Mouse (Mus musculus) gastrocnemius, postnatal 10 days (tissue): ENCODE data around the gene Tmem268. TPM values are rescaled to one million over a fixed set of nuclear protein-coding genes. Genes with fewer than 3 reads are reported as not detected.

Experiments used
- DNase-seq: peaks from one replicate; pipeline ENCODE4 v3.0.0; 2021; ENCODE audit warnings: mixed read lengths
- long read RNA-seq, 2 experiments: library from polyadenylated mRNA; stranded (forward); transcript quantifications; one replicate each; pipeline ENCODE4 v2.0.0; 2021
- total RNA-seq, 2 experiments: library from RNA; stranded (reverse); gene quantifications; 2 replicates each; pipeline ENCODE4 v1.2.3; 2021

Gene Tmem268
- total RNA-seq, result 1 to 10 TPM; 7.9 to 8.8 TPM
- long read RNA-seq, experiment 1, transcript Tmem268-201 (10 exons, 3,765 nt), result major isoform, 15 of 33 reads
- long read RNA-seq, experiment 1, partial matches to known transcripts, result 3 of 33 reads
- long read RNA-seq, experiment 1, other reads (novel, unspliced or antisense), result 15 of 33 reads
- long read RNA-seq, experiment 2, transcript Tmem268-201 (10 exons, 3,765 nt), result major isoform, 9 of 20 reads
- long read RNA-seq, experiment 2, partial matches to known transcripts, result 0 of 20 reads
- long read RNA-seq, experiment 2, other reads (novel, unspliced or antisense), result 11 of 20 reads

DNA sequence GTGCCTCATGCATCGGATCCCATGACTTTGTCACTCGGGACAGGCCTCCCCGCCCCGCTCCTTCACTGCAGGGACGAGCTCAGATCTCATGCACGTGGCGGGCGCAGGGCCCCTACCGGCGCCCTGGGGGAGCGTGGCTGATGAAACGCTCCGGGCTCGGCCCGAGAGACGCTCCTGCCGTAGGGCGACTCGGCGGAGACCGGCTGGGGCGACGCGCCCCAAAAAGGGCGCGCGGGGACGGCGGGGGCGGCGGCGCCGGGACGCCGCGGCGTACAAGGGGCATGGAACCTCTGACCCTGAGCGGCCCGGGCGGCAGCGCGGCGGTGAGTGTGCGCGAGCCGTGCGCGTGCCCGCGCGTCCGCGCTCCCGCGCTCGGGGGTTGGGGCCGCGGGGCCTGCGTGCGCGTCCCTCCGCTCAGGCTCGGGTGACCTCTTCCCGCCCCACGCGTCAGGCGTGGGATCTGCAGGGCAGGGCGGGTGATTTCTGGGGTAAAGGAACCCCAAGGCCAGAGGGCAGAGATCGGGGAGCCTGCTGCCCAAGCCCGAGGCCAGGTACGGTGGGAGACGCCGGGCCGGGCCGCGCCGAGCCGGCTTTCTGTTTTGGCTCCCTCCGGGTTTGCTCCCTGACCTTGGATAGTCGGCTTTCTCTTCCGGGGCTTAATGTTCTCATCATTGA is at the start of gene Tmem268:
Tmem268 (plus strand) TSS at position 375 of the 675 bp plus-strand sequence.
- peak; percentile 81 for DNase-seq

DNA sequence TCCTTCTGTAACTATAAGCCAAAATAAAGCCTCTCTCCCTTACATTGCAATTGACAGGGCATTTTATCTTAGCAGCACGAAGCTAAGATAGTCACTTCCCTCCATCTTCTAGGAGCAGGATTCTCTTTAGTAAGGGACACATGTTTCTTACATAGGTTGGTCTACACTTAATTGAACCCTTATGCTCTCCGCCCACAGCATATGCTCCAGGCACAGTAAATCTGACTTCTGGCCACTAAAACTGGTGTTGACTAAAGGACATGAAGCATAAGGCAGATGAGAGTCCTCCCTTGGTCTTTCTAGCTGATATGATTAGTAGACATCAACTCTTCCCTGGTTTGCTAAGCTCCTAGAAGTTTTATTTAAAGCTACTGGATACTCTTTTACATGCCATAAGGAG is 45.7 kb upstream of the Tmem268 start:
- DNase-seq, result no peak

DNA sequence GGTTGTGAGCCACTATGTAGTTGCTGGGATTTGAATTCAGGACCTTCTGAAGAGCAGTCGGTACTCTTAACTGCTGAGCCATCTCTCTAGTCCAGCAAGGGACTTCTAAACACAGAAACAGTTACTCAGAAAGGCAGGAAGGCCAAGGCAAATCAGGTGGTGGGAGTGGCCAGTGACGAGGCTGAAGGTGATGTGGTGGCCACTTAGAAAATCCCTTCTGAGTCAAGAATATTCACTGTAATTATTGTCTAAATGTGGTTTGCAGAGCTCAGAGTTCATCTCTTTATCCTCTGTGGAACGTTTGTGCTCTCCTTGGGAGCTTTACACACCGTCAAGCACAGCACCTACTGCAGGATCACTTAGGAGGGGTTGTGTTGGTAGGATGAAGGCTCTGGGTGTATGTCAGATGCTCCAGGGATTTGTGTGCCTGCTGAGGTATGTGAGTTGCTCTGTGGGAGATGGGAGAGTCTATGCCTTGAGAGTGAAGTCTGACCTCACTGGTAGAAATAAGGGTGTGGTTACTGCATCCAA is 44.1 kb upstream of the Tmem268 start:
- DNase-seq, result no peak

DNA sequence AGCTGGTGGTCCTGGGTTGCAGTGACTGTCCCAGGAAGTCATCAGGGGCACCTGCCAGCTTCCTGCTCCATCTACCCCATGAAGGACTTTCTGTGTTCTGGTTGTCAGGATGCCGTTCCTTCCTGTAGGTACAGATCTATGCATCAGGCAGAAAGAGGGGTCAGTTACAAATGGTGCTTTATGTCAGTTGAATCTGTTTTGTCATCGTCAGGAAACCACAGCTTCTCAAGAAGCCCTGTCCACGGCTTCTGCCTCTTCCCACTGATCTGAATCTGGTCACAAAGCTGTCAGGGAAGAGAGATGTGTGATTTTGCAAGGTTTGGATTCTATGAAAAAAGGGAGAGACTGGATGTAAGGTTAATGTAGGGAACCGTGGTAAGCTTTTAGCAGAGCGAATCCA is 43.6 kb upstream of the Tmem268 start:
- DNase-seq, result no peak

DNA sequence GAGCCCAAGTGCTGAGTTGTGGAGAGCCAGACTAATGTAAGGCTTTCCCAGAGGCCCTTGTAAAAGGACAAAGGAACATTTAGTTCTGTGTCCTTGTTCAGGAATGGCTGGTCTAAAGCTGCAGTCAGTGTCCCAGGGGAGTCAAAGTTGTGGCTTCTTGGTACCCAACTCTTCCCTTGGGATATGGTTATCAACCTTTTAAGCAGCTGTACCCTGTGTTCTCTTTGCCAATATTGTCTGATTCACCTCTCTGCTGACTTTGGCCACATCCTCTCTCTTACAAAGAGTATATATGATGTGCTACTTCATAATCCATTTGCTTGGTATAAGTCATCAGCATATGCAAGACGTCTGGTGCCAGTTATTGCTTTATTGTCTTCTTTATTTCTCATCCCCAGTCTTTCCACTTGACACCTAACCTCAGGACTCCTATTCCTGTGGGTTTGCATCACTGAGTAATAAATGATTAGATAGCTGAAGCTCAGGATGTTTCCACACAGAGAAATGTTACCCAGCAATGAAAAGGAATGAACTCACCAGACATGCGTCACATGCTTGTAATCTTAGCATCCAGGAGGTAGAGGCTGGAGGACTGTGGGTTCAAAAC is 36.7 kb upstream of the Tmem268 start:
- no peak for DNase-seq

DNA sequence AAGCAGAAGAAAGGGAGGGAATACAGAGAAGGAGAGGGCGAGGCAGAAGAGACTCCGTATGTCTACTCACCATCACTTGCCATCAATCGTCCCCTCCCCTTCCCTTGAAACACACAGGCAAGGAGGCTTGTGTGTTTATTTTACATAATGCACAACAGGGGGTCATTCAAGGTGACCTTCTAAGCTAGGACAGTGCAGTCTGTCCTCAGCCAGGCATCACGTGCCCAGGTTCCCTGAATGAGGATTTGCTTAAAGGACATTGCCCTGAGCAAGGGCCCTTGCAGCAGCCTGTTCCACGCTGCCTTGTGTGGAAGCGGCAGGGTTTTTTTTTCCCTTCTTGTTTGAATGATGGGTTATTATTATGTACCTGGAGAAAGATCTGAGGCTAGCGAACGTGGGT is 33.1 kb upstream of the Tmem268 start:
- no peak for DNase-seq

DNA sequence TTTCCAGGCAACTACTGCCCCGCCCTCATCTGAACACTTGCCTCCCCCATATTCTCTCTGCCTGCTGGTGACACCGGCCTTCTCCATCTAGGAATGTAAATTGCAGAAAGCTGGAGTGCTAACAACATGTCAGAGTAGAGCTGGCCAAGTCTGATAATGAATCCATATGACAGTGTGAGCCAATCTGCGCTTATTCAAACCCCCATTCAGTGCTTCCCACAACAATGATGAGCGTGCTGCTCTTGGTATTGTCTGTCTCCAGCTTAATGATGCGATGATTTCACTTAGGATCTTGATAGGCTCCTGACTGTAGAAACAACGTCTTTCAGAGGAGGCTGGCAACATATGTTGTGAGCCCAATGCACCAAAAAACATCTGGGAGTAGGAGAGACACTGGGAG is 29.6 kb upstream of the Tmem268 start:
- no peak for DNase-seq

DNA sequence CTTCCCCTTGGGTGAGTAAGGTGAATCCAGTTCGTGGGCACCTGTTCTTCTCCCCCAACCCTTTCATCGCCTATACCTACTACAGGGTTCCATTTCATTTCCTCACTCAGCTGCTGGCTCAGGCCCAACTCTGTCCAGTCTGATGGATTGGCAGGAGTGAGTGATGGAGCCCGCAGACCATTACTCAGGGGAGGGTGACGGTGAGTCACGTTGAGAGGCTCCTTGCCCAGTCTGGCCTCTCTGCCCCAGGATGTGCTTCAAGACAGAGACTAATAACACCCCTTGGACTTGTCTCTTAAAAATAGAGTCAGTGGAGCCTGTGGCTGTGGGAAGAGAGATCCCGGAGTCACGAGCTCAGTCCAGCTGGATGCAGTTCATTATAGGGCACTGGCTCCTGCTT is 28.2 kb upstream of the Tmem268 start:
- DNase-seq, result peak; percentile 11

DNA sequence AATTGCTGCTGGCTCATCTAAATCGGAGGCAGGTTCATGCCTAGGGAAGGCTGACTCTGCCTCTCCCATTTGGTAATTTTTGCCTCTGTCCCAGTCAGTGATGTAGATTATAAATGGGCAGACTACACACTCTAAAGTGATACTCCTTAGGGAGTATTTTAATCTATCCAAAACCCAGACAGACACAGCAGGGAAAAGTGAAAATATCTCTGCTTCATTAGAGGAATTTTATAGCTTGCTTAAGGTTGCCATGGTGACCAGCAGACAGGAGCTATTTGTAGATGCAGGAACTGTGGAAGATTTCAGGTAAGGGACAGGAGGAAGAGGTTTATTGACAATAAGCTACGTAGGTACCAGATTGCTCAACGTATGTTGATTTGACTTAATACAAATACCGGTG is 21.0 kb upstream of the Tmem268 start:
- DNase-seq, result no peak

DNA sequence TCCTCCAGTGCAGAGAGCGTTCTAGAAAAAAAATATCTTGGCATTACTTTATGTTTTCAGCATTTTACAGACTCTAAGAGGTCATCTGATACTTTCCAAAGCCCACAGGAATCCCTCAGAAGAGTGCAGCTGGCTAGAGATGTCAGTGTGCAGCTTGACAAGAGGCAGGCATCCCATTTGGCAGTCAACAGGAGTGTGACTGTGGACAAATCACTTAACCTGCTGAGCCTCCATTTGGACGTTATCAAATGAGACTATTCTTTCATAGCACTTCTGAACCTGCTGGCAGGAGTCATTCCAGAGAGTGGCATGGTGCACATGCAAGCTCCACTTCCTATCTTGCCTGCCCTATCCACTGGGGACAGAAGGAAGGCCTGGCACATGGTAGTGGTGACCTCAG is 16.4 kb upstream of the Tmem268 start:
- peak; percentile 33 for DNase-seq

DNA sequence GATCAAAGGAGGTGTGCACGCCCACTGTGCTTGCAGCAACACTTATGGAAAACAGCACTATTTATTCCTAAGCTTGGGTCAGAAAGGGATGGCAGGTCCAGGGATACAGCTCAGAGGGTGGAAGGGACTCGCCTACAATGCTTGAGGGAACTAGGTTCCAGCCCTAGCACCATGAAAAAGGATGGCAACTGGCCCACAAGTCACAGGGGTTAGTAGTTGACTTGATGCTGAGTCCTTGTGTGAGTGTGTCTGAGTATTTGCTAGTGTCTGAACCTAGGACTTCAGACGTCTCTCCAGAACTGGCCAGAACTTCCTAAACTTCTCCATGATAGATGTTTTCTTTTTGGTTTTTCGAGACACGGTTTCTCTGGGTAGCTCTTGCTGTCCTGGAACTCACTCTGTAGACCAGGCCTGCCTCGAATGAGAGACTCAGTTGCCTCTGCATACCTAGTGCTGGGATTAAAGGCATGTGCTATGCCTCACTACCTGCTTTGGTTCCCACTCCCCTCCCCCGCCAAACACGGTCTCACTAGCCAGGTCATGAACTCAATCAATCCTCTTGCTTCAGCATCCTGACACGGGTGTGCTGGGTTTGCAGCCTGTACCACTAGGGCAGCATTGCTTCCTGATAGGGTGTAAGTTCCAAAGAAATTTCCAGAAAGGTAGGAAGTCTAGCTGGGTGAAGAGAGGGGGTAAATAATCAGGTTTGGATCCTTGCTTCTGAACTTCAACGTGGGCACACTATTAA is 14.7 kb upstream of the Tmem268 start:
- peak; percentile 14 for DNase-seq

DNA sequence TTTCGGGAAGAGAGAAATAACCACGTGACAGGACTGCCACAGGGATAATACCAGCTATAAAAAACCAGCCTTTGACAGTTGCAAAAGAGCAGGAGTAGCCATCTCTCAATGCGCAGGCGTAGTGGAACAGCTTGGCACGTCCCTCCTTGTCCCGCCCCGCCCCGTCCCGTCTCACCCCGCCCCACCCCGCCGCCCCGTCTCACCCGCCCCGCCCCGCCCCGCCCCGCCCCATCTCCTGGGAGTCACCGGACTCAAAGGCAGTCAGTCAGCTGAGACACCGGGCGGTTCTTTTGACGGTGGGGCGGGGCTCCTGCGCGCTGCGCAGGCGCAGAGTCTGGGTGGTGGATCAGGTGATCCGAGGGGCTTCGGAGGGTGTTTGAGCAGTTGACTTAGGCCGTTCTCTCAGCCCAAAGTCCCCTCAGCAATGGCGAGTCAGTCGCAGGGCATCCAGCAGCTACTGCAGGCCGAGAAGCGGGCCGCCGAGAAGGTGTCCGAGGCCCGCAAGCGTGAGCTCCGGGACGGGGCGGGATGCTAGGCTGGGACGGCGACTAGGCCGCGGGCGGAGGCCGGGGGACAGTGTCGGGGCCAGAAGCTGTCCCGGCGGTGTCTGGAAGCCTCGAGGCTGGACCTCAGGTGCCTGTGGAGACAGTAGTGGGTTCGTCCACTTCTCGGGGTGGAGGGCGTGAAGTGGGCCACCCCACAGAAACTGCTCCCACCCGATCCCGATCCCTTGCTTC is 13.9 kb upstream of the Tmem268 start, which contains the start of gene Atp6v1g1:
Atp6v1g1 (plus strand) TSS at position 279 of the 737 bp plus-strand sequence.
- DNase-seq, result peak; percentile 95

DNA sequence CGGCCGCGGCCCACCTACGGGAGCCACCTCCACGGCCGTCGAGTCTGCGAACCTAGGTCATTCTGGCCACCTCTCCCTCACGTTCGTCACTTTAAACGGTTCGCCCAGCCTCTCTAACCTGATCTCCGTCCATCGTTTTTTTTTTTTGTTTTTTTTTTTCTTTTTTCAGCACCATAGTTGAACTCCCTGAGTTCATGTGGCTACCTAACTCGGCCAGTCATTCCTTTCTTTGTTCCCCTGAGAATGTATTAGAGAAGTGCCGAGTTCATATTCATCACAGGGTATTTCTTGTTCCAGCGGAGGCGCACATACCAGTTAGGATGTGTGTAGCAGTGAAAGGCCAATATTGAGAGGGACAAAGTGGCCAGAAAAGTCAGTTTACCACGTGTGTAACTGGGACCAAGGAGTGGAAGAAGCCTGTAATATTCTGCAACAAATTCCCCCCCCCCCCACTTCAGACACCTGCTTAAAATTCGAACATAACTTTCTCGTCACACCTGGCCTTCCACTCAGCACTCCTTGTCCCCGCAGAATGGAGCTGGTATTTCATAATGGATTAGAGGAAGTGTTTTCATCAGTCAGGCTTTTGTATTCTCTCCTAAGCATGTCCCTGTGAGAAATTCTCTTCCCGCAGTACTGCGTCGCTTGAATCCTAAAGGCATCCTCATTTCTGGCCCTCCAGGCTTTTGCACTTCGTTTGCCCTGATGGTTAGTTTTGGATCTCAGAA is 13.2 kb upstream of the Tmem268 start:
- DNase-seq, result no peak

DNA sequence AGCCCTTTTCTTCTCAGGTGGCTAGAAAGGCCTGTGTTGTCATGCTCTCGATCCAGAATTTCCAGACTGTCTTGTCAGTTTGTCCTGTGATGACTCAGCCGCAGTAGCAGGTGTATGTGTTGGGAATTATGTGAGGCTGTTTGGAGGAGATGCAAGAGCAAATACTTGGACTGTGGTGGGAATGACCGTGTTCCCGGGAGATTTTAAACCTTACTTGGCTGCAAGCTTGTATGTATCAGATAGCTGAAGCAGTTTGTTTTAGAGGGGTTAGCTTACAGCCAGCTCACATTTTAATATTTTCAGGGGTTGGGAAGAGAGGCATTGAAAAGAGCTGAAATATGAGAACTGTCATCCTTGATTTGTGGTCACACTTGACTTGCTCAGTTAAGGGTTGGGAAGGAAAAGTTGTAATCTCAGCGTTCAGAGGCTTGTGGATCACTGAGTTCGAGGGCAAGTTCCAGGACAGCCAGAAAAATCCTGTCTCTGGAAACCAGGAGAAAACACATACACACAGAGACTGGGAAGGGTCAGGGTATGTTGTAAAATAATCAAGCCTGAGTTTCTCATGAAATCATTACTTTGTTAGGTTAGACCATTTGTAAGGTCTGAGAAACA is 12.0 kb upstream of the Tmem268 start:
- DNase-seq, result no peak

DNA sequence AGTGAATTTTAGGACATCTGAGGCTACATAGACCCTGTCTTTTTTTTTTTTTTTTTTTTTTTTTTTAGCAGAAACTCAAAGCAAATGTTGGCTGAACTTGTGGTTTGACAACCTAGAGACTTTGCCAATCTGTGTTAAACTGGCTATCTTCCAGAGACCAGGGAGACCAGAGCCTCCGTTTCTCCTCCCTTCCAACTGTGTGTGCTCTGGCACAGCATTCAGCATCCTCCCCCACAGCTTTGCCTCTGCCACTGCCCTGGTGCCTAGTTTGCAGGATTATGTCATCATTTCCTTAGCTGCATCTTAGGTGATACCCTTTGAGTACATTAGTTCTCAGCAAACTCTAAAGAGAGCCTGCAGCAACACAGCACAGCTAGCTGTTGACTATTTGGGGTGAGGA is 10.8 kb upstream of the Tmem268 start:
- no peak for DNase-seq

DNA sequence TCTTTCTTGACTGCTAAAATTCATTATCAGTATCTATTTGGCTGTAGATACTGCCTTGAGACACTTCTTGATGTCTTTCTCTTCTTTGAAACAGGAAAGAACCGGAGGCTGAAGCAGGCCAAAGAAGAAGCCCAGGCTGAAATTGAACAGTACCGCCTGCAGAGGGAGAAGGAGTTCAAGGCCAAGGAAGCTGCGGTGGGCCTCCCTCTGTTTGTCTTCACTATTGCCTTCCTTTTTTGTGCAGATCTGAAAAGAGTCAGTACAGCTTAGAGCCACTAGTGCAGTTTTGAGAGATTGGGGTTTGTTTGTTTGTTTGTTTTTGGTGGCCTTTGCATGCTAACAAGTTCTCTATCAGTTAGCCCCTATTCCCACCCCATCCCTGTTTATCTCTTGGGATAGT is 10.1 kb upstream of the Tmem268 start:
- DNase-seq, result no peak

DNA sequence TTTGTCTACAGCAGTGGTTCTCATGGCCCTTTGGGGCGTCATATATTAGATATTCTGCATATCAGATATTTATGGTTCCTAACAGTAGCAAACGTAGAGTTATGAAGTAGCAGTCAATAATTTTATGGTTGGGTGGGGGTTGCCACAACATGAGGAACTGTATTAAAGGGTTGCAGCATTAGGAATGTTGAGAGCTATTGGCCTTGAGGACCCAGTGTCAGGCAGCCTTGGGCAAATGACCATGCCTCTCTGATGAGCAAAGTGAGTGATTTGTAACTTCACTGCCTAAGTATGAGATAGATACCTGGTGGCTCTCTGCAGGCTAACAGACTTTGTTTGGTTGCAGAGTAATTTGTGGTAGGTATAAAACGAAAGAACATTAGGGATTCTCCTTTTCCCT is 7.7 kb upstream of the Tmem268 start:
- DNase-seq, result no peak

DNA sequence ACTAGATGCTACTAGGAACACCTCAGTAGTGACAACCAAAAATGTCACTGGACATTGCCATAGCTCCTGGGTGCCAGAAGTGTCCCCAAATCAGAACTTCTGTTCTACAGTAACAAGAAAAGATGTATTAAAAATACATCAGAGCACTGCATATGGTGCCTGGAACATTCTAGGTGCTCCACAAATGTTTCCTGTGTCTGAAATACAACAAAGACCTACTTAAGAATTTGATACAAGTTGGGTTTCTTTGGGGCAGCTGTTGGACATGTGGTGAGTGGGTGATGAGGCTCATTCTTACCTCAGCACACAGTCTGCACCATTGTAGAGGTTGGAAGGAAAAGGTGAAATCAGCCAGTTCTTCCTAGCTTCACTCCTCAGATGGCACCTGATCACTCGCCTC is 5.7 kb upstream of the Tmem268 start:
- DNase-seq, result no peak

DNA sequence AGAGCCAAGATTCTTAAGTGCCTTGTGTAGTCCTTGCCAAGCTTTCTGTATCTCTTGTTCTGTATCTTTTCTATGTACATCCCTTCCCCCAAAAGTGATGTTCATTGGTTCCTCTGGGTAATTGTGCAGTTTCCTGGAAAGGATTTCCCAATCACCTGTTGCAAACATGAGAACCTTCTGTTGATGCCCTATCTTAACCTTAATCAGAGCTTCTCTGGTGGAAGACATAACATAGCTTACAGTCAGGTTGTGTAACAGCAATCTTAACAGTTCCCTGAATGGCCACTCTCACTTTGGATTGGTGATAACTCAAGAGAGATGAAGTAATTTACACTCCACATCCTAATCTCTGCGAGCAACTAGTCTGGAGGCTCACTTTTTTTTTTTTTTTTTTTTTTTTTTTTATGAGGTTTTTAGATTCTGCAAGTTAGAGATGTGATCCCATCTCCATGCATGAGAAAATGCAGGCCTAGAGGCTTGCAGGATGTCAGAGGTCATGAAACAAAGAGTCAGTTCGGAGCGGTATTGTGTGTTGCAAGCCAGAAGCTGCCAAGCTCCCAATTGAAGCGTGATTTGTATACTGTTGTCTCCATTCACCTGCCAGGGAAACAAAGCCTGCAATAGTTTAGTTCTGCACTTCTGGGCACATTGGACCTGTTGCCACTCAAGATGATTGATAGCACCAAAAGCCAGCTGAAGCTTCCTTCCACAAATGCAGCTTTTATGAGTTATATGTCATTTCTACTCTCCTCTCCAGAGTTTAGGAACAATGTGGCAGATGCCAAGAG is 4.6 kb upstream of the Tmem268 start:
- DNase-seq, result no peak

DNA sequence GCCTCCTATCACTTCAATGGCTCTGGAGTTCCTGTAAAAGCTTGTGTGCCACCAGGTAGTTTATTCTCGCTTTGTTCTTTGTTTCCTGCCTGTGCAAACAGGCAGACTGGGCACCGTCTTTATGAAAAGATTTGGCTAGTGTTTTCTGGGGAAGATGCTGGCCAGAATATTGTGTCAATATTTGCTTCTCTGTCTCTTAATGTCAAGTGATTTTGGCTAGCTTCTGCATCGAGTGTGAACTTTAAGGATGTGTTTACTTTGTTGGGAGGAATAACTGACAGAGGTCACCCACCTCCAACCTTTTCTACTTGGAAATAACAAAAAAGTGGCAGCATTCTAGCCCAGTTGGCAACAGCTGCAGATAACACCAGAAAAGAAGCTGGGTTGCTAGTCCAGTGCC is 4.0 kb upstream of the Tmem268 start:
- no peak for DNase-seq
